Mouse (Mus musculus): ENCODE measurements around the gene Naga.

- no peak for TF ChIP-seq CTCF (IDR thresholded peaks at IDR 0.05; ENCODE audit: control insufficient read depth, insufficient read depth, insufficient read length)
- TF ChIP-seq MYOD1 (IDR thresholded peaks at IDR 0.05; ENCODE audit: control insufficient read depth, insufficient read length, low read depth) = no peak
Observed at GRCm38 (mm10) chr15:82353078-82353744, 14.5 kb upstream of the Naga start.
